Mouse (Mus musculus): ENCODE measurements around the gene Clcnka. TPM values are rescaled to one million over a fixed set of nuclear protein-coding genes. Genes with fewer than 3 reads are reported as not detected.

The Clcnka gene
- polyA plus RNA-seq, 1 experiment, result not detected

GRCm38 (mm10) chr4:141408577-141408976, 10.1 kb upstream of the Clcnka start:
- Histone ChIP-seq H3K4me3 (ENCODE audit: insufficient read depth, poor library complexity, severe bottlenecking) (no peak overlapping the region), H3ac (ENCODE audit: control insufficient read depth, insufficient read length, low read depth) (no peak overlapping the region), H3K36me3 (ENCODE audit: control insufficient read depth, insufficient read depth) (no peaks in the 10 kb centered on the region), H3K27me3 (ENCODE audit: control insufficient read depth, insufficient read depth, insufficient read length) (no peaks in the 10 kb centered on the region), H3K79me3 (ENCODE audit: low read depth) (no peaks in the 10 kb centered on the region), H3K79me2 (ENCODE audit: control insufficient read depth, insufficient read depth) (no peaks in the 10 kb centered on the region)
- no peak for TF ChIP-seq CTCF (IDR thresholded peaks at IDR 0.05; ENCODE audit: control insufficient read depth, insufficient read depth, insufficient read length)
- no peak for TF ChIP-seq FOSL1 (IDR thresholded peaks at IDR 0.05; ENCODE audit: insufficient read depth, low read length, poor library complexity, severe bottlenecking)
- no peak for TF ChIP-seq USF1 (IDR thresholded peaks at IDR 0.05; ENCODE audit: low read depth)
- no peak for TF ChIP-seq MYOD1 (IDR thresholded peaks at IDR 0.05; ENCODE audit: control insufficient read depth, insufficient read length, low read depth)
- no peak for TF ChIP-seq MYOG (IDR thresholded peaks at IDR 0.05; ENCODE audit: control insufficient read depth, extremely low read depth, insufficient read length)
- no peak for TF ChIP-seq MAX (IDR thresholded peaks at IDR 0.05)
- no peak for TF ChIP-seq CEBPB (IDR thresholded peaks at IDR 0.05; ENCODE audit: low read depth)

GRCm38 (mm10) chr4:141406516-141407299, 8.2 kb upstream of the Clcnka start:
- no peak for TF ChIP-seq MYOG (IDR thresholded peaks at IDR 0.05; ENCODE audit: control insufficient read depth, extremely low read depth, insufficient read length)
- no peak for TF ChIP-seq FOSL1 (IDR thresholded peaks at IDR 0.05; ENCODE audit: insufficient read depth, low read length, poor library complexity, severe bottlenecking)
- peak; percentile 22 for TF ChIP-seq CTCF (IDR thresholded peaks at IDR 0.05; ENCODE audit: control insufficient read depth, insufficient read depth, insufficient read length)
- TF ChIP-seq MAX (IDR thresholded peaks at IDR 0.05), result peak; percentile 30
- no peaks in the 10 kb centered on the region for H3K36me3 ChIP-seq (ENCODE audit: control insufficient read depth, insufficient read depth)
- H3K79me3 ChIP-seq (ENCODE audit: low read depth), result no peaks in the 10 kb centered on the region
- no peak overlapping the region for H3ac ChIP-seq (ENCODE audit: control insufficient read depth, insufficient read length, low read depth)
- no peak overlapping the region for H3K4me3 ChIP-seq (ENCODE audit: insufficient read depth, poor library complexity, severe bottlenecking)
- no peaks in the 10 kb centered on the region for H3K27me3 ChIP-seq (ENCODE audit: control insufficient read depth, insufficient read depth, insufficient read length)
- no peaks in the 10 kb centered on the region for H3K79me2 ChIP-seq (ENCODE audit: control insufficient read depth, insufficient read depth)

GRCm38 (mm10) chr4:141405314-141405622, 6.7 kb upstream of the Clcnka start:
- Histone ChIP-seq H3K27me3 (ENCODE audit: control insufficient read depth, insufficient read depth, insufficient read length) (no peaks in the 10 kb centered on the region), H3K4me3 (ENCODE audit: insufficient read depth, poor library complexity, severe bottlenecking) (no peak overlapping the region), H3K79me3 (ENCODE audit: low read depth) (no peaks in the 10 kb centered on the region), H3ac (ENCODE audit: control insufficient read depth, insufficient read length, low read depth) (no peak overlapping the region), H3K36me3 (ENCODE audit: control insufficient read depth, insufficient read depth) (no peaks in the 10 kb centered on the region), H3K79me2 (ENCODE audit: control insufficient read depth, insufficient read depth) (no peaks in the 10 kb centered on the region)
- TF ChIP-seq MAX (IDR thresholded peaks at IDR 0.05) (no peak), MYOG (IDR thresholded peaks at IDR 0.05; ENCODE audit: control insufficient read depth, extremely low read depth, insufficient read length) (no peak), MYOD1 (IDR thresholded peaks at IDR 0.05; ENCODE audit: control insufficient read depth, insufficient read length, low read depth) (no peak), CTCF (IDR thresholded peaks at IDR 0.05; ENCODE audit: control insufficient read depth, insufficient read depth, insufficient read length) (no peak), USF1 (IDR thresholded peaks at IDR 0.05; ENCODE audit: low read depth) (no peak), CEBPB (IDR thresholded peaks at IDR 0.05; ENCODE audit: low read depth) (no peak), FOSL1 (IDR thresholded peaks at IDR 0.05; ENCODE audit: insufficient read depth, low read length, poor library complexity, severe bottlenecking) (no peak)

DNA sequence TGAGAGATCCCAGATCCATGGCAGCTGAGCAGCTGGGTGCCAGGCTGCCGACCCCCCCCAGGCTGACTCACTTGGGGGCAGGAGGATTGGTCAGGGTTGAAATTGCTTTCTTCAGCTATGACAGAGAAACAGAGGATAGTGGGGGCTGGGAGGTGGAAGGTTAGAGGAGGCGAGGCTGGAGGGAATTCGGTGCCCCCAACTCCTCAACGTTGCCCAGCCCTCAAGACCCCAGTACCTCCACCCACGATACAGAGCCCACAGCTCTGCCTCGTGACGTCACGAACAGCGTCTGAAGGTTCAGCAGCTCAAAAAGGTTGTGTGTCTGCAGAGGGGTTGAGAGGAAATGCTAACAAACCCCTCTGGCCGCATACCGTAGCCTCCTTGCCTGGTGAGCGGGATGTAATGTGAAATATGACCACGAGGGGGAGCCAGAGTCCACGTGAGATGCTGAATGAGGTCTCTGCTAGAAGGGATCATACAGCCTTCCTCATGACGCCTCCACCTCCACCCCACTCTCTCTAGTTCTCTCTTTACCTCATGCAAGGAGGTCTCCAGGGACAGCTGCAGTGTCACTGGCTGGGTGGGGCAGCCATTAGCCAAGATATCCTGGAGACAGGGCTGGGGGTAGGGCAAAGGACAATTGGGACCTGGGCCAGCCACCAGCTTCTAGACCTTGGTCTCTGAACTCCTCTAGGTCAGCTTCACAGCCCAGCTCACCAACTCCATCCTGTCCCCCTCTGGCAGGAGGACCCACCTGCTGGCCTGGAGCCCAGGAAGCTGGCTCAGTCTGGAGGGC, 6.2 kb upstream of the Clcnka start:
- Histone ChIP-seq H3K27me3 (ENCODE audit: control insufficient read depth, insufficient read depth, insufficient read length) (no peaks in the 10 kb centered on the region), H3ac (ENCODE audit: control insufficient read depth, insufficient read length, low read depth) (peak overlapping the region; percentile 21), H3K36me3 (ENCODE audit: control insufficient read depth, insufficient read depth) (no peaks in the 10 kb centered on the region), H3K79me2 (ENCODE audit: control insufficient read depth, insufficient read depth) (no peaks in the 10 kb centered on the region), H3K4me3 (ENCODE audit: insufficient read depth, poor library complexity, severe bottlenecking) (no peak overlapping the region), H3K79me3 (ENCODE audit: low read depth) (no peaks in the 10 kb centered on the region)
- TF ChIP-seq FOSL1 (IDR thresholded peaks at IDR 0.05; ENCODE audit: insufficient read depth, low read length, poor library complexity, severe bottlenecking) (no peak), CEBPB (IDR thresholded peaks at IDR 0.05; ENCODE audit: low read depth) (no peak), MYOG (IDR thresholded peaks at IDR 0.05; ENCODE audit: control insufficient read depth, extremely low read depth, insufficient read length) (no peak), CTCF (IDR thresholded peaks at IDR 0.05; ENCODE audit: control insufficient read depth, insufficient read depth, insufficient read length) (peak; percentile 90)

DNA sequence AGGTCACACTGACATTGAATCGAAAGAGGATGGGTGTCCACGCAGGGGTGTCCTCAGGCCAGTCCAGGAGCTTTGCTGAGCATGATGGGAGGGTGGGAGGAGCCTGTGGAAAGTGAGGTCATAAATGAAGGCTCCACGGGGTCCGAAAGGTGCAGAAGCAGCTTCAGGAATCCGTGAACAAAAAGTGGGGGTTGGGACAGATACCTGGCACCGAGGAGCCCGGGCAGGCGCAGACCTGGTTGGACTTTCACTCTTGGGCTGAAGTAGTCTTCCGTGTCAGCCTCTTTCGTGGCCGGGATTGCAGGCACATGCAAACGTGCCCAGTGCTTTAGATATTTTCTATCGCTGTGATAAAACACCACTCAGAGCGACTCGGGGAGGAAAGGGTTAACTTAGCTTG, 1.6 kb upstream of the Clcnka start:
- H3ac ChIP-seq (ENCODE audit: control insufficient read depth, insufficient read length, low read depth), result no peak overlapping the region
- H3K79me3 ChIP-seq (ENCODE audit: low read depth), result no peaks in the 10 kb centered on the region
- TF ChIP-seq USF1 (IDR thresholded peaks at IDR 0.05; ENCODE audit: low read depth) (no peak), CTCF (IDR thresholded peaks at IDR 0.05; ENCODE audit: control insufficient read depth, insufficient read depth, insufficient read length) (no peak), MYOG (IDR thresholded peaks at IDR 0.05; ENCODE audit: control insufficient read depth, extremely low read depth, insufficient read length) (no peak), CEBPB (IDR thresholded peaks at IDR 0.05; ENCODE audit: low read depth) (no peak), MAX (IDR thresholded peaks at IDR 0.05) (no peak), MYOD1 (IDR thresholded peaks at IDR 0.05; ENCODE audit: control insufficient read depth, insufficient read length, low read depth) (no peak), FOSL1 (IDR thresholded peaks at IDR 0.05; ENCODE audit: insufficient read depth, low read length, poor library complexity, severe bottlenecking) (no peak)
- peaks cover 18% of the 10 kb centered on the region for H3K27me3 ChIP-seq (ENCODE audit: control insufficient read depth, insufficient read depth, insufficient read length)
- H3K36me3 ChIP-seq (ENCODE audit: control insufficient read depth, insufficient read depth), result no peaks in the 10 kb centered on the region
- H3K4me3 ChIP-seq (ENCODE audit: insufficient read depth, poor library complexity, severe bottlenecking), result no peak overlapping the region
- no peaks in the 10 kb centered on the region for H3K79me2 ChIP-seq (ENCODE audit: control insufficient read depth, insufficient read depth)

Data from C2C12 (cell line).